Mouse (Mus musculus) liver, postnatal 0 days (tissue): ENCODE data around the gene Pfn1.

Source experiments
- CTCF ChIP-seq: sonication (generic); IDR thresholded peaks from 2 replicates; pipeline ENCODE4 v1.5.1; 2016; ENCODE audit warnings: antibody characterized with exemption, low read depth
- EP300 ChIP-seq: IDR thresholded peaks from 2 replicates; pipeline ENCODE4 v1.6.1; 2016; ENCODE audit warnings: antibody characterized with exemption, low read depth, mild to moderate bottlenecking

- TF ChIP-seq CTCF (no peak), EP300 (no peak; the same call in 1 of the 2 replicates)
Observed at GRCm38 (mm10) chr11:70653345-70654197, 873 bp downstream of the Pfn1 start.
